Mouse (Mus musculus) cerebellum, adult 2 months (tissue): ENCODE measurements at regions not wholly inside any gene's neighbourhood (a gene's known extent, or its start where the extent isn't known, plus 50 kb on each side); places are given as distances from the start of the nearest gene placed in this dataset.

ENCODE experiments used
- CTCF ChIP-seq: fragments of 200-500 bp; IDR thresholded peaks from 2 replicates; pipeline ENCODE4 v1.5.1; 2011; ENCODE audit warnings: low read depth, mild to moderate bottlenecking, control low read depth, low read length, moderate library complexity, borderline replicate concordance; ENCODE audit not compliant: insufficient read depth
- POLR2A ChIP-seq: fragments of 200-500 bp; IDR thresholded peaks from 2 replicates; pipeline ENCODE4 v1.6.1; 2011; ENCODE audit warnings: low read length, control low read depth, borderline replicate concordance; ENCODE audit not compliant: insufficient read depth

DNA sequence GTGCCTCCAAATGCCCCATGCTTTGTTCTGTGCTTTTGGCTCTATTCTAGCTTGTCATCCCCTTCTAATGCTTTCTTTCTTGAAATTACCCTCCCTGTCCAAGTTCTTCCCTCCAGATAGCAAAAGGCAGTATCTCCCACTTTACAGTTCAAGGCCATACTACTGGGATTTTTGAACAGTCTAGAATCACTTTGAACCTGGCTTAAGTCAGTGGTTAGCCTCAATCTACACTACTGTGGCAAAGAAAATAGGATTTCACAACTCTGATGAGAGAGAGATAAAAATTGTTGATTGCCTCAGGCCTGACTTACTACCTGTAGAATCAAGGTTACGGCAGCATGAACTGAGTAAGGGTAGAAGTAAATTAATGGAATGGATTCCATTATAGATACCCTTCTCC is 107.9 kb upstream of the Ell2 start:
- no peak for TF ChIP-seq CTCF
- TF ChIP-seq POLR2A, result no peak
